Mouse (Mus musculus): ENCODE results near the gene Tmsb15b1.

GRCm38 (mm10) chrX:136992191-136992965, 15.7 kb upstream of the Tmsb15b1 start:
- TF ChIP-seq EP300 (IDR thresholded peaks at IDR 0.05; ENCODE audit: insufficient read depth, low read depth, low read length): no peak
- TF ChIP-seq CTCF (IDR thresholded peaks at IDR 0.05; ENCODE audit: low read depth, low read length): no peak

Measured in ES-Bruce4 (cell line).